Mouse (Mus musculus): ENCODE data around the gene Zdhhc7. TPM values are rescaled to one million over a fixed set of nuclear protein-coding genes. Genes with fewer than 3 reads are reported as not detected.
A peak's percentile ranks its signal among the peaks of the same experiment; 100 is the strongest.

Zdhhc7 gene
- polyA plus RNA-seq, 1 experiment, result 32.4 TPM

DNA sequence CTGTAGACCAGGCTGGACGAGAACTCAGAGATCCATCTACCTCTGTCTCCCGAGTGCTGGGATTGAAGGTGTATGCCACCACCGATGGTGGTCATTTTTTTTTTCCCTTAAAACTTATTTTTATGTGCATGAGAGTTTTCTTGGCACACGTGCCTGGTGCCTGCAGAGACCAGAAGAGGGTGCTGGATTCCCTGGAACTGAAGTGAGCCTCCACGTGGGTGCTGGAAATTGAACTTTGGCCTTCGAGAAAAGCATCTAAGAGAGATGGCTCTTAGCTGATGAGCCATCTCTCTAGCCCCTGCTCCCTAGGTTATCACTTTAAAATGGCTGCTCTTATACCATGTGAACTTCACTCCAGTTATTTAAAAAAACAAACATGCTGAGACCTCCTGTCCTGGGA, 26.8 kb downstream of the Zdhhc7 start:
- no peak for TF ChIP-seq USF1 (IDR thresholded peaks at IDR 0.05; ENCODE audit: low read depth)
- no peak for TF ChIP-seq MAX (IDR thresholded peaks at IDR 0.05)
- no peak for TF ChIP-seq CTCF (IDR thresholded peaks at IDR 0.05; ENCODE audit: control insufficient read depth, insufficient read depth, insufficient read length)
- no peak for TF ChIP-seq MYOG (IDR thresholded peaks at IDR 0.05; ENCODE audit: control insufficient read depth, extremely low read depth, insufficient read length)
- TF ChIP-seq CEBPB (IDR thresholded peaks at IDR 0.05; ENCODE audit: low read depth), result no peak
- no peak for TF ChIP-seq FOSL1 (IDR thresholded peaks at IDR 0.05; ENCODE audit: insufficient read depth, low read length, poor library complexity, severe bottlenecking)
- no peaks in the 10 kb centered on the region for H3K36me3 ChIP-seq (ENCODE audit: control insufficient read depth, insufficient read depth)
- H3K79me2 ChIP-seq (ENCODE audit: control insufficient read depth, insufficient read depth), result no peaks in the 10 kb centered on the region
- no peak overlapping the region for H3ac ChIP-seq (ENCODE audit: control insufficient read depth, insufficient read length, low read depth)
- H3K4me3 ChIP-seq (ENCODE audit: insufficient read depth, poor library complexity, severe bottlenecking), result no peak overlapping the region
- H3K27me3 ChIP-seq (ENCODE audit: control insufficient read depth, insufficient read depth, insufficient read length), result no peaks in the 10 kb centered on the region
- no peaks in the 10 kb centered on the region for H3K79me3 ChIP-seq (ENCODE audit: low read depth)

DNA sequence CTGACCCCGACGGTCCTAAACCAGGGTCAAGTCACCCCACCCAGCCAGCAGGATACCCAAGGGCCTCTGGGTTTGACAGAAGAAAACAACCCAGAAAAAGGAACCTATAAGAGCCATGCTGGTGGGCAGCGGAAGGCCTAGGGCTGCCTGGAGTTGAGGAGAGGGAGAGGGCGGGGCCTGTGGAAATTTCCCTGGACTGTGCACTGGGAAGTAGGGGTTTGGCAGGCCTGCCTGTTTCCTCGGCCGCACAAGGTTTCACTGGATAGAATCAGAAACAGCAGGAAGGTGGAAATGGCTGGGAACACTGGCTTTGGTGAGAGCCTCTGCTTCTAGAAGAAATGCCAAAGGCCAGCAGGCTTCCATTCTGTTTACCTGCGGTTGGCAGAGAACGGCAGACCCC, 28.5 kb downstream of the Zdhhc7 start:
- Histone ChIP-seq H3K27me3 (ENCODE audit: control insufficient read depth, insufficient read depth, insufficient read length) (peaks cover 4% of the 10 kb centered on the region), H3K4me3 (ENCODE audit: insufficient read depth, poor library complexity, severe bottlenecking) (no peak overlapping the region), H3K79me3 (ENCODE audit: low read depth) (no peaks in the 10 kb centered on the region), H3ac (ENCODE audit: control insufficient read depth, insufficient read length, low read depth) (no peak overlapping the region), H3K79me2 (ENCODE audit: control insufficient read depth, insufficient read depth) (no peaks in the 10 kb centered on the region), H3K36me3 (ENCODE audit: control insufficient read depth, insufficient read depth) (no peaks in the 10 kb centered on the region)
- no peak for TF ChIP-seq USF1 (IDR thresholded peaks at IDR 0.05; ENCODE audit: low read depth)

DNA sequence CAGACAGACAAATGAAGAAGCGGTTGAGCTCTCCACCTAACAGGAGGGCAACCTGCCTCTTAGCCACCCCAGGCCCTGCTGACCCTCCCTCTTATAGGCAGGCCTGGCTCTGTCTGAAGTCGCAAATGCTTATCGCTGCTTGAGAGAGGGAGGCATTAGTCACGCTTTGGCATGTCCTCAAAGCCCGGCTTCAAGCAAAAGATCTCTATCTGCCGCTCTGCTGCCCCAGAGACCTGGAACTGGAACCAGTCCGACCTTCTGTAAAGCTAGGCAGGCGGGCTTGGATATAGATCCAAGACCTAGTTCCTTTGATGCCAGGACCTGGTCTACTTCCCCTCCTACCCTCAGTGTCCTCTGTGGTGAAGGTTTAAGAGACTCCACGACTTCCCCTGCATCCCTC, 29.0 kb downstream of the Zdhhc7 start:
- no peak overlapping the region for H3K4me3 ChIP-seq (ENCODE audit: insufficient read depth, poor library complexity, severe bottlenecking)
- peaks cover 6% of the 10 kb centered on the region for H3K27me3 ChIP-seq (ENCODE audit: control insufficient read depth, insufficient read depth, insufficient read length)
- no peak for TF ChIP-seq MYOD1 (IDR thresholded peaks at IDR 0.05; ENCODE audit: control insufficient read depth, insufficient read length, low read depth)
- TF ChIP-seq FOSL1 (IDR thresholded peaks at IDR 0.05; ENCODE audit: insufficient read depth, low read length, poor library complexity, severe bottlenecking), result no peak
- no peak overlapping the region for H3ac ChIP-seq (ENCODE audit: control insufficient read depth, insufficient read length, low read depth)
- H3K79me2 ChIP-seq (ENCODE audit: control insufficient read depth, insufficient read depth), result no peaks in the 10 kb centered on the region
- H3K36me3 ChIP-seq (ENCODE audit: control insufficient read depth, insufficient read depth), result no peaks in the 10 kb centered on the region
- no peaks in the 10 kb centered on the region for H3K79me3 ChIP-seq (ENCODE audit: low read depth)

DNA sequence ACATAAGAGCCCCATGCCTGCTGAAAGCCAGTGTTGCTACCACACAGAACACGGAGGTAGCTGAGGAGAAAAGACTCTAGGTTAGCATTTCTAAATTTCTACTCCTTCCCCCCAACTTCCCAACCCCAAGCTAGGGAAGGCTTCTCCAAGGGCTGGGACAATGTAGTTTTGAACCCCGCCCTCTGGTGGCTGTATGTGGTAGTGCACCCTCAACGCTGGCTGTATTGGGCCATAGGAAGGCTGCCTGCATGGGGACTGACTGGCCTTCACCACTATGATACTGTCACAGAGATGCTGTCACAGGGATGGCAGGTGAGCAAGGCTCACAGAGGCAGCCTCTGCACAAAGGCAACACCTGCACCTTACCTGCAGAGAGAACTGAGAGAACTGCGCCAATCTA, 29.6 kb downstream of the Zdhhc7 start:
- Histone ChIP-seq H3ac (ENCODE audit: control insufficient read depth, insufficient read length, low read depth) (no peak overlapping the region), H3K79me2 (ENCODE audit: control insufficient read depth, insufficient read depth) (no peaks in the 10 kb centered on the region), H3K79me3 (ENCODE audit: low read depth) (no peaks in the 10 kb centered on the region), H3K27me3 (ENCODE audit: control insufficient read depth, insufficient read depth, insufficient read length) (peaks cover 6% of the 10 kb centered on the region), H3K36me3 (ENCODE audit: control insufficient read depth, insufficient read depth) (no peaks in the 10 kb centered on the region), H3K4me3 (ENCODE audit: insufficient read depth, poor library complexity, severe bottlenecking) (no peak overlapping the region)
- TF ChIP-seq MAX (IDR thresholded peaks at IDR 0.05) (no peak), CTCF (IDR thresholded peaks at IDR 0.05; ENCODE audit: control insufficient read depth, insufficient read depth, insufficient read length) (peak; percentile 89)

DNA sequence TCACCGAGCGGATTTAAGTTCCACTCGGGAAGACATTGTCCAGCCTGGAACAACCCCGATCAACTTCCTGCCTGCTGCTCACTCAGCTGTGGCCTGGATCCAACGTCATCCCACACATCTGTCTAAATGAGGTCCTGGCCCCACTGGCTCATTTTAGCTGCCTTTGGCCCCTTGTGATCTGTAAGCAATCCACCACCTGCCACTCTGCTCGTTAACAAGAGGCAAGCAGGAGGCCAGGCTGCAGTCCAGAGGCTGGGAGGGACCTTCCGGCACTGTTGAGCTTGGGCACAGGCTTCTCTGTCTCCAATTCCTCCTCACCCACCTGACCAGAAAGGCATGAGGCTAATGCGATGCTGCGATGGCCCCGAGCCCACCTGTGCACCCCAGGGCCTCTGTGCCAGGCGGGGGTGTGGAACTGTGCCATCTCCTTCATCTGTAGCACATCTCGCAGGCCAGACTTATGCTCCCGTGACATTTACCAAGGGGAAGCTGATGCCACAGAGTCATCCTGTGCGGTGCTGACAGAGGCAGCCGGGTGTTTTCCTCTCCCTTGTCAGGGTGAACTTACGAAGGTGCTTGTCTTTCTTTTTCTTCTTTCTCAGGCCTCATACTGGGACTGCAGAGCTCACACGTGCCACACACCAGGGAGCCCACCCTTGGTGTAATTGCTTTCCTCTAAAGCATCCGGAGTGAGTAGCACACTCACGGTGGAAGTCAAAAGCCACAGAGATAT, 33.2 kb downstream of the Zdhhc7 start:
- H3K27me3 ChIP-seq (ENCODE audit: control insufficient read depth, insufficient read depth, insufficient read length), result peaks cover 6% of the 10 kb centered on the region
- no peaks in the 10 kb centered on the region for H3K79me3 ChIP-seq (ENCODE audit: low read depth)
- TF ChIP-seq CTCF (IDR thresholded peaks at IDR 0.05; ENCODE audit: control insufficient read depth, insufficient read depth, insufficient read length) (no peak), MYOG (IDR thresholded peaks at IDR 0.05; ENCODE audit: control insufficient read depth, extremely low read depth, insufficient read length) (no peak), FOSL1 (IDR thresholded peaks at IDR 0.05; ENCODE audit: insufficient read depth, low read length, poor library complexity, severe bottlenecking) (no peak), MAX (IDR thresholded peaks at IDR 0.05) (no peak), USF1 (IDR thresholded peaks at IDR 0.05; ENCODE audit: low read depth) (no peak), CEBPB (IDR thresholded peaks at IDR 0.05; ENCODE audit: low read depth) (no peak), MYOD1 (IDR thresholded peaks at IDR 0.05; ENCODE audit: control insufficient read depth, insufficient read length, low read depth) (no peak)
- H3K36me3 ChIP-seq (ENCODE audit: control insufficient read depth, insufficient read depth), result no peaks in the 10 kb centered on the region
- H3ac ChIP-seq (ENCODE audit: control insufficient read depth, insufficient read length, low read depth), result no peak overlapping the region
- no peaks in the 10 kb centered on the region for H3K79me2 ChIP-seq (ENCODE audit: control insufficient read depth, insufficient read depth)
- H3K4me3 ChIP-seq (ENCODE audit: insufficient read depth, poor library complexity, severe bottlenecking), result no peak overlapping the region

DNA sequence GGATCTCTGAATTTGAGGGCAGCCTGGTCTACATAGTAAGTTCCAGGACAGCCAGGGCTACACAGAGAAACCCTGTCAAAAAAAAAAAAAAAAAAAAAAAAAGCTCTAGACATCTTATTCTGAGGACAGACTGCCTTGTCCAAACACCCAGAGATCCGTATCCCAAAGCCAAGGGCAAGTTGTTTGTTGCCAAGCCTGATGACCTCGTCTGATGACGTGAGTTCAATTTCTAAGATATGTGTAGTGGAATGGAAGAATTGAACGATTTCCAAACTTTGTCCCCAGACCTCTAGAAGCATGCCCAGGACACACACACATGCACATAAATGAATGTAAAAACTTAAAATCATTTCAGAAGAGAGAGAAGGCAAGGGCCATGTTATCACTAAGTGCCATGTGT, 35.1 kb downstream of the Zdhhc7 start:
- TF ChIP-seq MAX (IDR thresholded peaks at IDR 0.05), result no peak
- TF ChIP-seq MYOG (IDR thresholded peaks at IDR 0.05; ENCODE audit: control insufficient read depth, extremely low read depth, insufficient read length), result no peak
- no peak for TF ChIP-seq FOSL1 (IDR thresholded peaks at IDR 0.05; ENCODE audit: insufficient read depth, low read length, poor library complexity, severe bottlenecking)
- TF ChIP-seq CEBPB (IDR thresholded peaks at IDR 0.05; ENCODE audit: low read depth), result no peak
- no peak for TF ChIP-seq CTCF (IDR thresholded peaks at IDR 0.05; ENCODE audit: control insufficient read depth, insufficient read depth, insufficient read length)
- no peak for TF ChIP-seq USF1 (IDR thresholded peaks at IDR 0.05; ENCODE audit: low read depth)
- no peak for TF ChIP-seq MYOD1 (IDR thresholded peaks at IDR 0.05; ENCODE audit: control insufficient read depth, insufficient read length, low read depth)
- no peaks in the 10 kb centered on the region for H3K36me3 ChIP-seq (ENCODE audit: control insufficient read depth, insufficient read depth)
- no peaks in the 10 kb centered on the region for H3K79me3 ChIP-seq (ENCODE audit: low read depth)

More for the DNA sequence above, 35.1 kb downstream of the Zdhhc7 start:
- H3ac ChIP-seq (ENCODE audit: control insufficient read depth, insufficient read length, low read depth), result no peak overlapping the region
- H3K79me2 ChIP-seq (ENCODE audit: control insufficient read depth, insufficient read depth), result no peaks in the 10 kb centered on the region
- H3K27me3 ChIP-seq (ENCODE audit: control insufficient read depth, insufficient read depth, insufficient read length), result peaks cover 9% of the 10 kb centered on the region
- H3K4me3 ChIP-seq (ENCODE audit: insufficient read depth, poor library complexity, severe bottlenecking), result no peak overlapping the region
